8 mouse cellular contexts compared by ENCODE assay signal in genomic region chrX:85775879-85776543, GRCm38 (mm10). TPM values are rescaled to one million over a fixed set of nuclear protein-coding genes. Genes with fewer than 3 reads are reported as not detected.
DNase-seq lines count a peak whose midpoint lies in the region; ATAC-seq and TF ChIP-seq lines count a peak whose summit lies in the region.

No protein-coding gene starts in this region.

- intact Hi-C loops in left cerebral cortex, adult 2 months (cut with DNase I) = loop anchor here (5.0 to 10.0 kb wide), 2 partner anchors 59 to 101 kb away; no protein-coding TSS in a partner anchor

- peak; percentile 6; the same call in 1 of the 2 replicates for ATAC-seq in embryonic facial prominence, embryonic 11.5 days (replicated peaks; ENCODE audit: insufficient number of reproducible peaks, low FRiP score, low TSS enrichment, low read depth)
- no peak for ATAC-seq in hindbrain, embryonic 12.5 days (ENCODE audit: low FRiP score)
- peak; percentile 0; the same call in 1 of the 2 replicates for ATAC-seq in stomach, embryonic 16.5 days (ENCODE audit: insufficient read depth, low FRiP score)

- H3K4me3 ChIP-seq in left cerebral cortex, adult 2 months = peak overlapping the region; percentile 55
- H3K4me3 ChIP-seq in embryonic facial prominence, embryonic 11.5 days (ENCODE audit: low read depth, low read length) = peak overlapping the region; percentile 42
- peak overlapping the region; percentile 42 for H3K4me3 ChIP-seq in hindbrain, embryonic 12.5 days
- H3K4me3 ChIP-seq in stomach, embryonic 16.5 days (replicated peaks; ENCODE audit: low read length) = peak overlapping the region; percentile 57

- peak overlapping the region; percentile 66 for H3K27ac ChIP-seq in left cerebral cortex, adult 2 months
- H3K27ac ChIP-seq in embryonic facial prominence, embryonic 11.5 days (replicated peaks; ENCODE audit: low read depth, low read length) = no peak overlapping the region
- H3K27ac ChIP-seq in hindbrain, embryonic 12.5 days = 0 out of 2 replicates have a peak overlapping the region, but pooled peaks have one; percentile 30
- peak overlapping the region; percentile 77 for H3K27ac ChIP-seq in stomach, embryonic 16.5 days (ENCODE audit: low read length)

- peak overlapping the region; percentile 45 for H3K4me2 ChIP-seq in embryonic facial prominence, embryonic 11.5 days (ENCODE audit: low read depth, low read length)
- H3K4me2 ChIP-seq in hindbrain, embryonic 12.5 days (replicated peaks) = peak overlapping the region; percentile 55
- H3K4me2 ChIP-seq in stomach, embryonic 16.5 days (ENCODE audit: low read depth, low read length) = peak overlapping the region; percentile 65

- no peaks in the 10 kb centered on the region for H3K4me1 ChIP-seq in embryonic facial prominence, embryonic 11.5 days (ENCODE audit: control insufficient read depth, insufficient read depth, low read length)
- H3K4me1 ChIP-seq in hindbrain, embryonic 12.5 days = no peaks in the 10 kb centered on the region
- no peaks in the 10 kb centered on the region for H3K4me1 ChIP-seq in stomach, embryonic 16.5 days (ENCODE audit: control insufficient read depth, insufficient read depth, low read length)

- H3K9me3 ChIP-seq in embryonic facial prominence, embryonic 11.5 days (replicated peaks; ENCODE audit: control insufficient read depth, low read length) = no peaks in the 10 kb centered on the region
- H3K9me3 ChIP-seq in hindbrain, embryonic 12.5 days (replicated peaks) = no peaks in the 10 kb centered on the region
- no peaks in the 10 kb centered on the region for H3K9me3 ChIP-seq in stomach, embryonic 16.5 days (replicated peaks; ENCODE audit: control insufficient read depth, low read length)

- TF ChIP-seq CTCF in left cerebral cortex, adult 2 months (IDR thresholded peaks at IDR 0.05) = no peak

- H3K27me3 ChIP-seq in embryonic facial prominence, embryonic 11.5 days (ENCODE audit: control insufficient read depth, insufficient read depth, low read length) = no peaks in the 10 kb centered on the region
- no peaks in the 10 kb centered on the region for H3K27me3 ChIP-seq in hindbrain, embryonic 12.5 days
- H3K27me3 ChIP-seq in stomach, embryonic 16.5 days (ENCODE audit: control insufficient read depth, insufficient read depth, low read length) = no peaks in the 10 kb centered on the region

- H3K9ac ChIP-seq in embryonic facial prominence, embryonic 11.5 days (replicated peaks; ENCODE audit: low read length) = peak overlapping the region; percentile 50
- H3K9ac ChIP-seq in hindbrain, embryonic 12.5 days = peak overlapping the region; percentile 49
- peak overlapping the region; percentile 71 for H3K9ac ChIP-seq in stomach, embryonic 16.5 days (ENCODE audit: low read length)

- DNase-seq in left cerebral cortex, adult 2 months (ENCODE audit: extremely low spot score in 1 of 2, low spot score in 2 of 2) = no peak
- DNase-seq in left cerebral cortex, adult 9 months (ENCODE audit: low spot score in 2 of 2) = no peak
- DNase-seq in NIH3T3 (ENCODE audit: low read depth) = peak; percentile 4
- DNase-seq in embryonic facial prominence, embryonic 11.5 days (ENCODE audit: low spot score) = no peak
- peak; percentile 7 for DNase-seq in lung, postnatal 36 days
- DNase-seq in cerebellum, adult 9-11 months = no peak

- WGBS in embryonic facial prominence, embryonic 11.5 days = 23% methylated on average over 22 of the region's 22 CpGs
- 37% methylated on average over 22 of the region's 22 CpGs for WGBS in hindbrain, embryonic 12.5 days
- 23% methylated on average over 22 of the region's 22 CpGs for WGBS in stomach, embryonic 16.5 days

- no peaks in the 10 kb centered on the region for H3K36me3 ChIP-seq in embryonic facial prominence, embryonic 11.5 days (replicated peaks; ENCODE audit: control insufficient read depth, insufficient read depth, low read depth, low read length)
- H3K36me3 ChIP-seq in hindbrain, embryonic 12.5 days = no peaks in the 10 kb centered on the region
- H3K36me3 ChIP-seq in stomach, embryonic 16.5 days (ENCODE audit: control insufficient read depth, insufficient read depth, low read length) = no peaks in the 10 kb centered on the region

RNA-seq across cellular contexts. Expression of gene Gk, which starts 0.6 kb away (rescaled TPM):
- 10 to 100 TPM; 20.3 to 23.3 TPM for total RNA-seq in left cerebral cortex, adult 2 months (2021)
- polyA plus RNA-seq in embryonic facial prominence, embryonic 11.5 days (2014; fragmentation: Nextera tagmentation; extraction: Ambion mirVana) = 6.6 and 8.5 TPM in 2 replicates
- polyA plus RNA-seq in hindbrain, embryonic 12.5 days (2016; fragmentation: Nextera tagmentation; extraction: Ambion mirVana) = 6.9 and 7.1 TPM in 2 replicates
- 21.1 and 22.1 TPM in 2 replicates for polyA plus RNA-seq in stomach, embryonic 16.5 days (2015; fragmentation: Nextera tagmentation; extraction: Ambion mirVana)

Comparison
In these comparisons a context has a peak if more than half of its experiments do, and no peak if none do; other contexts are left out.
1. DNase-seq: peak in NIH3T3 (single experiment) and lung, postnatal 36 days (single experiment); none in left cerebral cortex, adult 2 months (0 of 2), left cerebral cortex, adult 9 months (0 of 2), embryonic facial prominence, embryonic 11.5 days (single experiment) and cerebellum, adult 9-11 months (single experiment).
2. Peak in every context shown above with its lines, with median percentiles within 50 percentile points of each other: H3K4me3 ChIP-seq, H3K4me2 ChIP-seq and H3K9ac ChIP-seq.